23 mouse cellular contexts compared by ENCODE assay signal in the genomic region with DNA sequence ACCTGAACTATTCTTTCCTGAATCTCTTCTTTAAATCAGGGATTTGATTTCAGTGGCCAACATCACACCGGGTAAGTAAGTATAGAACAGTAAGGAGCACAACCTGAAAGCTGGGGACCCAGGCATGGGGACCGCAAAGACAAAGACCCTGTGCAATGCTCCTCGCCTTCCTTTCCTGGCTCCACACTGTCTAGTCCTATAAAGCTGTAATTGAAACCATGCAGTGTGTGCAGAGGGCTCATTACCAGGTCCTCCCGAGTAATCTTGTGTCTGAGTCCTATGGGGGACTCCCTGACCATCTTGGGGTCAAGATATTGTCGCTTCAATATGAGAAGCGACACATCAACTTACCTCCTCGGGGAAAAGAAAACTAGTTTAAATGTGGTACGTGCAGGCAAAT.
DNase-seq lines count a peak whose midpoint lies in the region; ATAC-seq lines count a peak whose summit lies in the region.
"Had no signal": no experiment of that assay in that cellular context is flagged by ENCODE, and none has a peak within 500 bp of the region (broad histone marks: within the 10 kb centered on the region; RNA-seq: fewer than 3 reads in every experiment).

No protein-coding gene starts in this region.

- no peaks in the 10 kb centered on the region for H3K9me3 ChIP-seq in embryonic facial prominence, embryonic 15.5 days (replicated peaks)
- H3K9me3 ChIP-seq in limb, embryonic 12.5 days = no peaks in the 10 kb centered on the region
- no peaks in the 10 kb centered on the region for H3K9me3 ChIP-seq in forebrain, embryonic 14.5 days (replicated peaks; ENCODE audit: control insufficient read depth, low read length)
- H3K9me3 ChIP-seq: embryonic facial prominence, embryonic 13.5 days; forebrain, embryonic 10.5 days; heart, embryonic 10.5 days; hindbrain, embryonic 13.5 days; intestine, embryonic 15.5 days had no signal

- DNase-seq in embryo, embryonic 10.5 days (ENCODE audit: low spot score) = peak; percentile 14
- DNase-seq in embryo, embryonic 11 days = peak; percentile 24
- DNase-seq in adrenal gland, adult 2 months = no peak
- no peak for DNase-seq in right cerebral cortex, adult 18-20 months
- DNase-seq in forebrain, embryonic 14.5 days (ENCODE audit: low spot score) = no peak
- DNase-seq: adrenal gland, postnatal 10 days; cerebellum, adult 11 months; cerebellum, adult 8-10 months; cerebellum, postnatal 14 days; gastrocnemius, adult 2 months; gastrocnemius, postnatal 25 days; heart, adult 11 months; heart, postnatal 14 days; kidney, adult 2 months had no signal

- no peak overlapping the region for H3K9ac ChIP-seq in embryonic facial prominence, embryonic 15.5 days
- H3K9ac ChIP-seq in limb, embryonic 12.5 days (replicated peaks) = no peak overlapping the region
- H3K9ac ChIP-seq in forebrain, embryonic 14.5 days (ENCODE audit: low read length) = no peak overlapping the region
- H3K9ac ChIP-seq: embryonic facial prominence, embryonic 13.5 days; hindbrain, embryonic 13.5 days; intestine, embryonic 15.5 days had no signal

- H3K27me3 ChIP-seq in embryonic facial prominence, embryonic 15.5 days = no peaks in the 10 kb centered on the region
- H3K27me3 ChIP-seq in limb, embryonic 12.5 days = no peaks in the 10 kb centered on the region
- H3K27me3 ChIP-seq in forebrain, embryonic 14.5 days (replicated peaks; ENCODE audit: control insufficient read depth, insufficient read depth, low read length) = no peaks in the 10 kb centered on the region
- H3K27me3 ChIP-seq: embryonic facial prominence, embryonic 13.5 days; hindbrain, embryonic 13.5 days; intestine, embryonic 15.5 days had no signal

- 0 out of 2 replicates have a peak, but pooled peaks have one; percentile 43 for ATAC-seq in embryonic facial prominence, embryonic 15.5 days (ENCODE audit: insufficient number of reproducible peaks, low FRiP score, low TSS enrichment, low read depth)
- ATAC-seq in limb, embryonic 12.5 days (ENCODE audit: insufficient number of reproducible peaks, insufficient read depth, low FRiP score, low TSS enrichment, low read depth) = 0 out of 2 replicates have a peak, but pooled peaks have one; percentile 68
- no peak for ATAC-seq in forebrain, embryonic 14.5 days
- ATAC-seq: forebrain, embryonic 16.5 days; intestine, embryonic 15.5 days had no signal

- no peak overlapping the region for H3K4me3 ChIP-seq in embryonic facial prominence, embryonic 15.5 days (replicated peaks)
- no peak overlapping the region for H3K4me3 ChIP-seq in limb, embryonic 12.5 days (replicated peaks)
- H3K4me3 ChIP-seq in forebrain, embryonic 14.5 days (ENCODE audit: low read depth, low read length) = no peak overlapping the region
- H3K4me3 ChIP-seq: embryonic facial prominence, embryonic 13.5 days; erythroblast, embryonic 14.5 days; forebrain, embryonic 10.5 days; gastrocnemius, adult 2 months; heart, embryonic 10.5 days; hindbrain, embryonic 13.5 days; intestine, embryonic 15.5 days had no signal

- H3K4me2 ChIP-seq in embryonic facial prominence, embryonic 15.5 days (replicated peaks) = no peak overlapping the region
- H3K4me2 ChIP-seq in limb, embryonic 12.5 days = no peak overlapping the region
- no peak overlapping the region for H3K4me2 ChIP-seq in forebrain, embryonic 14.5 days (ENCODE audit: low read length)
- H3K4me2 ChIP-seq: embryonic facial prominence, embryonic 13.5 days; hindbrain, embryonic 13.5 days; intestine, embryonic 15.5 days had no signal

- 35% methylated on average over 8 of the region's 8 CpGs for WGBS in embryonic facial prominence, embryonic 15.5 days
- WGBS in limb, embryonic 12.5 days = 23% methylated on average over 8 of the region's 8 CpGs
- WGBS in forebrain, embryonic 14.5 days = 81% methylated on average over 8 of the region's 8 CpGs

- no peaks in the 10 kb centered on the region for H3K36me3 ChIP-seq in embryonic facial prominence, embryonic 15.5 days
- no peaks in the 10 kb centered on the region for H3K36me3 ChIP-seq in limb, embryonic 12.5 days
- no peaks in the 10 kb centered on the region for H3K36me3 ChIP-seq in forebrain, embryonic 14.5 days (ENCODE audit: control insufficient read depth, insufficient read depth, low read length)
- H3K36me3 ChIP-seq: embryonic facial prominence, embryonic 13.5 days; forebrain, embryonic 10.5 days; heart, embryonic 10.5 days; hindbrain, embryonic 13.5 days; intestine, embryonic 15.5 days had no signal

- no peak overlapping the region for H3K27ac ChIP-seq in embryonic facial prominence, embryonic 15.5 days (replicated peaks)
- no peak overlapping the region for H3K27ac ChIP-seq in limb, embryonic 12.5 days
- no peak overlapping the region for H3K27ac ChIP-seq in forebrain, embryonic 14.5 days (ENCODE audit: low read depth, low read length)
- H3K27ac ChIP-seq: embryonic facial prominence, embryonic 13.5 days; forebrain, embryonic 10.5 days; gastrocnemius, adult 2 months; heart, embryonic 10.5 days; hindbrain, embryonic 13.5 days; intestine, embryonic 15.5 days had no signal

- no peaks in the 10 kb centered on the region for H3K4me1 ChIP-seq in embryonic facial prominence, embryonic 15.5 days
- peaks cover 14% of the 10 kb centered on the region for H3K4me1 ChIP-seq in limb, embryonic 12.5 days (replicated peaks)
- H3K4me1 ChIP-seq in forebrain, embryonic 14.5 days (ENCODE audit: control insufficient read depth, insufficient read depth, low read length) = peaks cover 9% of the 10 kb centered on the region; the same call in 1 of the 2 replicates
- H3K4me1 ChIP-seq: heart, embryonic 10.5 days; intestine, embryonic 15.5 days had no signal

Comparison
In these comparisons a context has a peak if more than half of its experiments do, and no peak if none do; other contexts are left out.
1. DNase-seq: peak in embryo, embryonic 10.5 days (single experiment) and embryo, embryonic 11 days (single experiment); none in adrenal gland, adult 2 months (single experiment), right cerebral cortex, adult 18-20 months (single experiment) and forebrain, embryonic 14.5 days (single experiment).